In the genomic region with DNA sequence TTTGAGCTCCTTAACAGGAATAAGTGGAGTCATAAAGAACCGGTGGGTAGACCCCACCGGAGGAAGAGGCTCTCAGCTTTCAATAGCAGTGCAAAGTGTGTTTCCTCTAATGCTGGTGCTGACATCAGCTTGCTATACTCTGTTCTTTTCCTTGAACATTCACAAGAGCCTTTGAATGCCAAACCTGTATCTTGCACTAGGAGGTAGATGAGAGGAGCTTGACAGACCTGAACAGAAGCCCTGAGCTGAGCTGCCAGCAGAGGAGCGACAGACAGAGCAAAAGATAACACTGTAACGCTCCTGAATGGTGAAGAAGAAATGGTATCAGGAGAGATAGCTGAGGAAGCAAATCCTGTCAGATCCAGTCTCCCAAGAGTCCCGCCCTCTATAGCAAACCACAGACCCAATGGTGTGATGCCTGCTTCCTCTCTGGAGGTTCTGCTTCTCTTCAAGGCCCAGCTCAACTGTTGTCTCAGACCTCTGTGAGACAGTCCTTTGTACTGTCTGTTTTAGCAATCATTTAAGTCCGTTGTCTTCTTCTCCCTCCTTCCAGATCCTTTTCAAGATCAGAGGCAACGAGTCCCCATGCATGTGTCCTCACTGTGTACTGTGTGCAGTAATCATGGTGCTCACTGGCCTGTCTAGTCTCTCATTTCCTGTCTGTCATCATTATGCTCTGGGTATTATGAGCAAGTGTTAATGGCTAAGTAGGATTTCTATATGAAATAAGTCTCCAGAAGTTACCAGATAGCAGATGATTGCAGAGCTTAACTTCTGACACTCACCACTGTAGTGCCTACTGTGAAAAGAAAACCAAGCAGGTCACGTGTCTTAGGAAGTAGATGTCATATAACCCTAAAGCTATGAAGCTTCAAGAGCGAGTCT, we compare ENCODE assay signal across 10 mouse cellular contexts. TPM values are rescaled to one million over a fixed set of nuclear protein-coding genes. Genes with fewer than 3 reads are reported as not detected.
DNase-seq lines count a peak whose midpoint lies in the region; ATAC-seq and TF ChIP-seq lines count a peak whose summit lies in the region.
"Had no signal": no experiment of that assay in that cellular context is flagged by ENCODE, and none has a peak within 500 bp of the region (broad histone marks: within the 10 kb centered on the region; RNA-seq: fewer than 3 reads in every experiment).

No protein-coding gene starts in this region.

- H3K9ac ChIP-seq in heart, embryonic 12.5 days, result no peak overlapping the region
- no peak overlapping the region for H3K9ac ChIP-seq in limb, embryonic 12.5 days (replicated peaks)

- TF ChIP-seq CTCF in thymus, adult 2 months (IDR thresholded peaks at IDR 0.05; ENCODE audit: borderline replicate concordance, control insufficient read depth, extremely low read depth, insufficient read depth, low read length, poor library complexity), result no peak

- no peak for DNase-seq in heart, postnatal 10 days
- DNase-seq in thymus, adult 2 months, result no peak
- DNase-seq in thymus, adult 18-20 months, result no peak
- peak; percentile 22 for DNase-seq in splenic B cell, adult 2 months (ENCODE audit: low read depth, low spot score)
- DNase-seq in urinary bladder, postnatal 25 days (ENCODE audit: low spot score), result no peak
- DNase-seq in cerebellum, postnatal 25 days, result no peak
- DNase-seq: cerebellum, adult 9-10 months; kidney, postnatal 14 days had no signal

- 25% methylated on average over 9 of the region's 9 CpGs for WGBS in heart, embryonic 12.5 days
- WGBS in thymus, adult 2 months, result 48% methylated on average over 9 of the region's 9 CpGs
- WGBS in limb, embryonic 12.5 days, result 61% methylated on average over 9 of the region's 9 CpGs

- peak overlapping the region; percentile 61 for H3K27ac ChIP-seq in heart, embryonic 12.5 days (ENCODE audit: poor library complexity, severe bottlenecking)
- peak overlapping the region; percentile 99 for H3K27ac ChIP-seq in thymus, adult 2 months (ENCODE audit: control insufficient read depth, insufficient read depth, low read length)
- H3K27ac ChIP-seq in limb, embryonic 12.5 days, result peak overlapping the region; percentile 12; the same call in 1 of the 2 replicates

- H3K9me3 ChIP-seq in heart, embryonic 12.5 days (replicated peaks), result peaks cover 3% of the 10 kb centered on the region; the same call in 1 of the 2 replicates
- H3K9me3 ChIP-seq in limb, embryonic 12.5 days, result peaks cover 4% of the 10 kb centered on the region; the same call in 1 of the 2 replicates

- intact Hi-C loops in heart, postnatal 10 days (cut with DNase I), result no loop called here

- H3K27me3 ChIP-seq in heart, embryonic 12.5 days (replicated peaks), result no peaks in the 10 kb centered on the region
- H3K27me3 ChIP-seq in thymus, adult 2 months (ENCODE audit: control insufficient read depth, insufficient read depth, low read length), result no peaks in the 10 kb centered on the region
- no peaks in the 10 kb centered on the region for H3K27me3 ChIP-seq in limb, embryonic 12.5 days
- H3K27me3 ChIP-seq in splenic B cell, adult 2 months (ENCODE audit: control insufficient read depth, insufficient read depth, low read length, poor library complexity, severe bottlenecking), result no peaks in the 10 kb centered on the region

- no peak overlapping the region for H3K4me3 ChIP-seq in heart, embryonic 12.5 days
- H3K4me3 ChIP-seq in thymus, adult 2 months (ENCODE audit: control insufficient read depth, insufficient read depth, low read length), result no peak overlapping the region
- no peak overlapping the region for H3K4me3 ChIP-seq in limb, embryonic 12.5 days (replicated peaks)

- no peak for TF ChIP-seq POLR2A in thymus, adult 2 months (IDR thresholded peaks at IDR 0.05; ENCODE audit: control insufficient read depth, extremely low read depth, insufficient read depth, low read length, poor library complexity)

- peak overlapping the region; percentile 12; the same call in 1 of the 2 replicates for H3K4me2 ChIP-seq in heart, embryonic 12.5 days
- H3K4me2 ChIP-seq in limb, embryonic 12.5 days, result no peak overlapping the region

- peak; percentile 49; the same call in 1 of the 2 replicates for ATAC-seq in heart, embryonic 12.5 days (ENCODE audit: insufficient number of reproducible peaks, low FRiP score)
- no peak for ATAC-seq in limb, embryonic 12.5 days (ENCODE audit: insufficient number of reproducible peaks, insufficient read depth, low FRiP score, low TSS enrichment, low read depth)

- peaks cover 22% of the 10 kb centered on the region for H3K4me1 ChIP-seq in heart, embryonic 12.5 days (replicated peaks)
- peaks cover 31% of the 10 kb centered on the region for H3K4me1 ChIP-seq in thymus, adult 2 months (replicated peaks; ENCODE audit: control insufficient read depth, insufficient read depth, low read length)
- H3K4me1 ChIP-seq in limb, embryonic 12.5 days (replicated peaks), result peaks cover 13% of the 10 kb centered on the region

- H3K36me3 ChIP-seq in heart, embryonic 12.5 days, result peaks cover 3% of the 10 kb centered on the region
- H3K36me3 ChIP-seq in thymus, adult 2 months (ENCODE audit: control insufficient read depth, insufficient read depth, low read length), result no peaks in the 10 kb centered on the region
- H3K36me3 ChIP-seq in limb, embryonic 12.5 days, result peaks cover 2% of the 10 kb centered on the region
- H3K36me3 ChIP-seq in splenic B cell, adult 2 months (ENCODE audit: control insufficient read depth, insufficient read depth, low read length, poor library complexity, severe bottlenecking), result no peaks in the 10 kb centered on the region; the same call in 1 of the 2 replicates

RNA-seq across cellular contexts. Expression of gene Otulinl, which starts 43.7 kb away (rescaled TPM):
- 3.5 and 3.6 TPM in 2 replicates for polyA plus RNA-seq in heart, embryonic 12.5 days (2016; fragmentation: Nextera tagmentation; extraction: Ambion mirVana)
- total RNA-seq in heart, postnatal 10 days (2021), result 1 to 10 TPM; 1.2 to 3.6 TPM
- 29.6 and 32.1 TPM in 2 replicates for polyA plus RNA-seq in thymus, adult 2 months (2012; rRNA removed)
- 12.5 and 16.0 TPM in 2 replicates for polyA plus RNA-seq in limb, embryonic 12.5 days (2016; fragmentation: Nextera tagmentation; extraction: Ambion mirVana)

Comparison
In these comparisons a context has a peak if more than half of its experiments do, and no peak if none do; other contexts are left out.
1. H3K27ac ChIP-seq: peak in every context shown above with its lines; median percentile 99 in thymus, adult 2 months; 61 in heart, embryonic 12.5 days; 12 in limb, embryonic 12.5 days.